Mouse (Mus musculus) kidney, adult 8-10 months (tissue): ENCODE results near the gene Dnah7a.
A peak's percentile ranks its signal among the peaks of the same experiment; 100 is the strongest.
"Not testable (repeated sequence)": the region's sequence is repeated elsewhere in the genome, so short reads cannot be mapped to it uniquely, and the experiment has no call there.

ENCODE experiments used
- DNase-seq, 2 experiments: peaks; one replicate each; pipeline ENCODE4 v3.0.0; 2022

Dnah7a gene

DNA sequence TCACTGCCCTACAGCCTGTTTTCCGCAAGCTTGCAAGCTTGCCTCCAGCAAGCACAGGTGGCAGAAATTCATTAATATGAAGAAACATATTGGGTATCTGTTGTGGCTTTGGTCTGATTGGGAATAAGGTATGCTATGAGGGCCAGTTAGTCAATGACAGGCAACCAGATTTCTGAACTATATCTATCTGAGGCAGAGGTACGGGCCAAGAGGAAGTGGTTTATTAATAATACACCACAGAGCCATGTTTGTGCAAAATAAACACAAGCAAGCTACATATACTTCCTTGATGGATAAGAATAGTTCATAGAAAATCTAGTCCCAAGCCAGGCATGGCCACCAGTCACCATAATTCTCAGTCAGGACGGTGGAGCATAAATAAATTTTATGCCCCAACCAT lies 328.9 kb downstream of the Dnah7a start:
- no peak for DNase-seq

DNA sequence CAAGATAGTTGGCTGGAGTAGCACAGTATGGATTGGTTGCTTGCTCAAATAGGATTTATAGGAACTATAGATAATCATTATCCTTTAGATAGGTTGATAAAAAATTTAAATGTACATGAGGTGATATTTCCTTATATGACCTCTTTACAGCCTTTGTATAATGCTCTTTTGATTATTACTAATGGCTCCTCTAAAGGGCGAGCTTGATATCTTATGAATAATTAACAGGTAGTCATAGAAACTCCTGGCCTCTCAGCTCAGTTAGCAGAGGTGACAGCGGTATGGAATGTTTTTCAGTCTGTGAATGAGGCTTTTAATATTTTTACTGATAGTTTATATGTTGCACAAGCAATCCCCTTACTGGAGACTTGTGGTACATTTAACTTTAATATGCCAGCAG lies 330.6 kb downstream of the Dnah7a start:
- not testable (repeated sequence) for DNase-seq

DNA sequence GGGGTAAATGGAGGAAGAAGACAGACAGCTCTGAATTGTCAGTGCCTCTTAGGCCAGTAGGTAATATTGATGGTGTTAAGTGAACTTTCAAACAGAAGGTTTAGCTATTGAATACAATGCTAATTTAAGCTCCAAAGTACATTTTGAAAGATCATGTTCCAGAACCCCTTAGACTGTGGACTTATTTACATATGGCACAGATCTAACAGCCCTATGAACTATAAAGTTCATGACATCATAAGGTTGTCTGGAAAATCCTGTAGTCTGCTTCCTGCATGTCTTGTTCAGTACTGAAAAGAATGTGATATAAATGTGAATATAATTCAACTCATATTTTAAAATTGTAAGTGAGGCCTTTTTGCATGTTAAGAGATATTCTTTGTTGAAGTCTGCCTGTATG lies 347.6 kb downstream of the Dnah7a start:
- no peak for DNase-seq

GRCm38 (mm10) chr1:53352327-53353261 lies 354.0 kb downstream of the Dnah7a start, which contains the start of the genes Asdurf, Gm28551 and Asnsd1:
Asdurf (minus strand) TSS chr1:53352619.
Gm28551 (minus strand) TSS chr1:53352667.
Asnsd1 (minus strand) TSS chr1:53352752.
- peak; percentile 97 to 98 for DNase-seq
